Mouse (Mus musculus) layer of hippocampus, adult 9-10 months (tissue): ENCODE measurements around the gene Havcr2.
"Not testable (repeated sequence)": the region's sequence is repeated elsewhere in the genome, so short reads cannot be mapped to it uniquely, and the experiment has no call there.

Experiments used
- DNase-seq: peaks from one replicate; pipeline ENCODE4 v3.0.0; 2022; ENCODE audit warnings: low spot score

Gene Havcr2

DNA sequence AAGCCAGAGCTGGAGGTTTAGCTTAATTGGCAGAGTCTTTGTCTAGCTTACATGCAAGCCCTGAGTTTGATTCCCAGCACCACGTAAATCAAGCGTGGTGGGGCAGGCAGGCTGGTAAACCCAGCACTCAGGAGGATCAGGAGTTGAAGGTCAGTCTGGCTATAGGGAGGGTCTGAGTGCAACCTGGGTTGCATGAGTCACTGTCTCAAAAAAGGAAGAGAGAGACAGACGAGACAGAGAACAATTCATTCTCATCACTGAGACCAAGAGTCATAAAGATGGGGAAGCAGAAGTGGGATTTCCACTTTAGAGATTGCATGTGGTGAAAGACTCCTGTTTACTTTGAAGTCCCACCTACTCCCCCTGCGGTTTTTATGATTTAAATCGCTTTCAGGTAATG, 6.6 kb downstream of the Havcr2 start:
- DNase-seq = no peak

DNA sequence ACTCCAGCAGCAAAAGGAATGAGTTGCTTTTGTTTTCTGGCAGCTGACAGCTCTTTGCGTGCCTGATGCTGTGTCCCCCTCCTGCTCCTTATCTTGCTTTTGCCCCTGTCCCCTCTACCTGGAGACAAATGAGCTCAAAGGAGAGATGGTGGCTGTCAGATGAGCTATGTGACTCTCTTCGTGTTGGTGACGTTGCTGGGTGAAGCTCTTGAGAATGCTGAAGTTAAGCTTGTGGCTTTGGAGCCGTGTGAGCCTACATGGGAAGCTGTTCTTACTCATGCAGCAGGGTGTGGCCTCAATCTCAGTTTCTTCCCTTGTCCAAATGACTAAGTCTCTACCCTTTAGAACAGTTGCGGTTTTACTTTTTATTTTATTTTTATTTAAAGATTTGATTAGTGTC, 7.2 kb downstream of the Havcr2 start:
- no peak for DNase-seq

DNA sequence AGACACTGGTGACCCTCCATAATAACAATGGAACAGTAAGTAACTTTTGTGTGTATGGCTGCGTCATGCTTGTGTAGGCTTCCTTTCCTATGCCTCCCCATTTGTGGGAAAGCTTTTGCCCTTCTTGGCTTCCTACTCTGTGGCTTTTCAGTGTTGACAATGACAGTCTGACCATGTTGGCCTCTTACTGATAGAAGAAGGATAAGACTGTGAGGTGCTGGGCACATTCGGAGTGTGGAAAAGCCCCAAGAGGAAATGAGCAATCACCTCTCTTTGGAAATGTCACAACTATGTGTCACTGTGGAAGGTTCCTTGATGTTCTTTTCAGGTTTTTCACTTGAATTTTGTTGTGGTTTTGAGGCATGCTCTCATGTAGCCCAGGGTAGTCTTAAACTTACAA, 12.1 kb downstream of the Havcr2 start:
- no peak for DNase-seq

DNA sequence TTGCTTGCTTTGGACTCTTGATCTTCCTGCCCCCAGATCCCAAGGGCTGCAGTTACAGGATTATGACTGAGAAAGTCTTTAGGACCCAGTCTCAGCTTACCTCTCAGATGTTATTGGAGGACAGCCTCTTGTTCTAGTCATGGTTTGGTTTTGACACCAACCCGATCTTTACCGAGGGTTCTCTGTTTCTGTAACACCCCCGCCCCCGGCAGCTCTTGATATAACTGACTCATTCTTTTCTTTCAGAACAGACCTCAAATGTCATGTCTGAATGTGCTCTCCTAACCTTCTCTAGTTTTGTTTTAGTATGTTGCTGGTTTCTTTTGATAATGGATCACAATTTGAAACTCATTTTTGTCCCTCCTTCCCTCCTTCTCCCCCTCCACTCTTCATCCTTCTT, 19.5 kb downstream of the Havcr2 start:
- no peak for DNase-seq

DNA sequence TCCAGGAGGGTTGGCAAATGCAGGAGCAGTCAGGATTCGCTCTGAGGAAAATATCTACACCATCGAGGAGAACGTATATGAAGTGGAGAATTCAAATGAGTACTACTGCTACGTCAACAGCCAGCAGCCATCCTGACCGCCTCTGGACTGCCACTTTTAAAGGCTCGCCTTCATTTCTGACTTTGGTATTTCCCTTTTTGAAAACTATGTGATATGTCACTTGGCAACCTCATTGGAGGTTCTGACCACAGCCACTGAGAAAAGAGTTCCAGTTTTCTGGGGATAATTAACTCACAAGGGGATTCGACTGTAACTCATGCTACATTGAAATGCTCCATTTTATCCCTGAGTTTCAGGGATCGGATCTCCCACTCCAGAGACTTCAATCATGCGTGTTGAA, 24.6 kb downstream of the Havcr2 start:
- DNase-seq = no peak

DNA sequence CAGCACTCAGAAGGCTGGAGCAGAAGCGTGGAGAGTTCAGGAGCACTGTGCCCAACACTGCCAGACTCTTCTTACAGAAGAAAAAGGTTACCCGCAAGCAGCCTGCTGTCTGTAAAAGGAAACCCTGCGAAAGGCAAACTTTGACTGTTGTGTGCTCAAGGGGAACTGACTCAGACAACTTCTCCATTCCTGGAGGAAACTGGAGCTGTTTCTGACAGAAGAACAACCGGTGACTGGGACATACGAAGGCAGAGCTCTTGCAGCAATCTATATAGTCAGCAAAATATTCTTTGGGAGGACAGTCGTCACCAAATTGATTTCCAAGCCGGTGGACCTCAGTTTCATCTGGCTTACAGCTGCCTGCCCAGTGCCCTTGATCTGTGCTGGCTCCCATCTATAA, 25.8 kb downstream of the Havcr2 start:
- DNase-seq = peak; percentile 26

GRCm38 (mm10) chr11:46488231-46488630, 33.5 kb downstream of the Havcr2 start:
- DNase-seq = no peak

DNA sequence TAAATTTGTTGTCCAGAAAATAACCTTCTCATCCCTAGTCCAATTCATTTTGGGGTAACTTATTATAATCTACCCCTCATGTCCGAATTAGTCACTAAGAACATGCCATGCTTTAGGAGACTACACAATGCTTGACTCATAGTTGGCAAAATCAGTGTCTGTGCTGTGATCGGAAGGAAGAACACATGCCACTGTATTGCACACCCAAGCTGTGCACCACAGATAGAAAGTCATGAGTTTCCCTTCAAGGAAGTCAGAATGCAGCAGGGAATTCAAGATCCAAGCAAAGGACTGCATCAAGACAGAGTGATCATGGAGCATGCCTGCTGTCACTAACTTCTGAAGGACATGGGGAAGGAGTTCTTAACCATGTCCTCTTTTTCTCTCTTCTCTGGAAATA, 33.9 kb downstream of the Havcr2 start:
- no peak for DNase-seq

GRCm38 (mm10) chr11:46507146-46507545, 52.4 kb downstream of the Havcr2 start:
- DNase-seq = no peak

- no peak for DNase-seq
Observed at GRCm38 (mm10) chr11:46509900-46510299, 55.2 kb downstream of the Havcr2 start.

DNA sequence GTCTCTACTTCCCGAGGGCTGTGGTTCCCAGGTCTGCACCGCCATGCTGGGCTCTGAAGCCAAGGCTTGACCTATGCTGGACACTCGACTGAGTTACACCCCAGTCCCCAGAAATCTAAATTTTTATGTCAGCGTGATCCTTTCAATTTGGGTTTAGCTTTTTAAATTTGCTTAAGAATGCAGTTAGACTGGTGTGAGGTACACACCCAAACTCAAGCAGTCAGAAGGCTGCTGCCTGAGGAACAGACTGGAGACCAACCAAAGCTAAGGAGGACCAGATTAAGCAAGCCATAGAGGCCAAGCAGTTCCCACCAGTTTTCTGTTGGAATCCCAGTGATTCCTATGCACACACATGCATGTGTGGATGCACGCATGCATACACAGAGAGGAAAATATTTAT, 66.6 kb downstream of the Havcr2 start:
- DNase-seq = not testable (repeated sequence)

- DNase-seq = no peak
Observed at GRCm38 (mm10) chr11:46522719-46523118, 68.0 kb downstream of the Havcr2 start.

DNA sequence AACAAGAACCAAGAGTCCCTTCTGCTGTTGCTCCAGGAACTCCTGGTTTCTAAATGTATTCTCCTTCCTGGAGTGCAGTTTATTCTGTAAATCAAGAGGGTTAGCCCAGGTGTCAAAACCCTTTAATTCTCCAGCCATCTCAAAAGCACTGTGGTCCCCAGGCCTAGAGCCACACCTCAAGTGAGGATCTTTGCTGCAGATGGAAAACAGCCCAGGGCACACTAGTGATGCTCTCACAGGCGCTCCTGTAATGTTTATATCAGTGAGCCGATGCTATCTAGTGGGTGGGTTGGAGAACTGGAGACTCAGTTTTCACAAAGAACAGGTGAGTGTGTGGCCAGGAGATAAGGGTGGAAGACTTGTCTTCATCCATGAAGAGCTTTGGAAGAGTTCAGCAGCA, 69.2 kb downstream of the Havcr2 start, which contains the start of gene Gm12169:
Gm12169 (plus strand) TSS at position 301 of the 400 bp plus-strand sequence.
- no peak for DNase-seq

GRCm38 (mm10) chr11:46530149-46530548, 75.4 kb downstream of the Havcr2 start:
- DNase-seq = no peak
